Mouse (Mus musculus) right cerebral cortex, postnatal 14 days (tissue): ENCODE measurements around the gene Rnf220.

Experiments
- DNase-seq: peaks from one replicate; pipeline ENCODE4 v3.0.0; 2022

The Rnf220 gene

DNA sequence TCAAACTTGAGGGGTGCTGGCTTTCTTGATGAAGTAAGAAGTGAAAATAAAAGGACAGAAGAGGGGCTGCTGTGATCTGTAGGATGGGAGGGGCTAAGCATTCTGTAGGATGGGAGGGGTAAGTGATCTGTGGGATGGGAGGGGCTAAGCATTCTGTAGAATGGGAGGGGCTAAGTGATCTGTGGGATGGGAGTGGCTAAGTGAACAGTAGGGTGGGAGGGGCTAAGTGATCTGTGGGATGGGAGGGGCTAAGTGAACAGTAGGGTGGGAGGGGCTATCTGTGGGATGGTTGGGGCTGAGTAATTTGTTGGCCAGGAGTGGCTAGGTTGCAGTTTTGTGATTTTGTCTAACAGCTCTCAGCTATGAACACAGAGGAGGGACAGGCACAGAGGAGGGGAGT, 157.1 kb downstream of the Rnf220 start:
- DNase-seq: no peak

DNA sequence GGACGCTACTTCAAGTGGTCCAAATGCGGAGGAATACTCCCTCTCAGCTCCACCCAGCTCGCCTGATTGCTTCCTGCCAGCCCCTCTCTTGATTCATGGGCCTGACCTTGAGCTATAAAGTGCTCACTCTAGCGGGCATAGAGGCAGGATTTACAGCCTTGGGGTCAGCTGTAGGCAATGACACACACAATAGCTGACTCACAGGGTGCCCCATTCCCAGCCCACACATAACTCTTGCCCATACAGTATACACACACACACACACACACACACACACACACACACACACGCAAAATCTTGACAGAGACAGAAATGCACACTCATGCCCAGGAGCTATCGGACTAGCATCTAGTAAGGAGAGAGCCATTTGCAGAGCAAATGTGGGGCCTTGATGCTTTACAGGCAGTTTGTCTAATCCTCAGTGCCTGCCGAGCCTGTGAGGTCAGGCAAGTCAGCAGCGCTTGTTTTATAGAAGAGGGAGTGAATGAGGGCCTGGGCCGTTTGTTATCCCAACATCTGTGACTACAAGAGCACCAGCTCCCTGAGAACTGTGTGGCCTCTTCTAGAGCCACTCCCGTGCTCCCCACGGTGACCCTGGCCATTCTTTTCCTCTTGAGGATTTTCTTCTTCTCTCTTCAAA, 165.9 kb downstream of the Rnf220 start:
- DNase-seq: no peak

DNA sequence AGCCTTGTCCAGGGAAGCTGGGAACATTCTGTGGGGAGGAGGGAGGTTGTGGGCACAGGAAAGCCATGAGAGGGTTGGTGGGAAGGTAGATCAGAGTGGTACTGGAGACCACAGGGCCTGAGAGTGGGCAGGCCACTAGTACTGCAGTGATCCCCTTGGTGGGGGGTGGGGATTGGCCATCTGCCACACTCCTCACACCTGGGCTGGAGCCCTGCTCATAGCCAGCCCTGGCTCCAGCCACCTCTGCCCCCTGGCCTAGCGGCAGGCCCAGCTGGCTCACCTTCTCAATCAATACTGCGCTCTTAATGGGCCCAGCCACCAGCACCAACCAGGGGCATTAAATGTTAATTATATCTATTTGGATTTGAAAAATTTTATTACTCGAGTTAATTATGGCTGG, 166.7 kb downstream of the Rnf220 start:
- no peak for DNase-seq

GRCm38 (mm10) chr4:117326915-117327314, 169.9 kb downstream of the Rnf220 start:
- no peak for DNase-seq

DNA sequence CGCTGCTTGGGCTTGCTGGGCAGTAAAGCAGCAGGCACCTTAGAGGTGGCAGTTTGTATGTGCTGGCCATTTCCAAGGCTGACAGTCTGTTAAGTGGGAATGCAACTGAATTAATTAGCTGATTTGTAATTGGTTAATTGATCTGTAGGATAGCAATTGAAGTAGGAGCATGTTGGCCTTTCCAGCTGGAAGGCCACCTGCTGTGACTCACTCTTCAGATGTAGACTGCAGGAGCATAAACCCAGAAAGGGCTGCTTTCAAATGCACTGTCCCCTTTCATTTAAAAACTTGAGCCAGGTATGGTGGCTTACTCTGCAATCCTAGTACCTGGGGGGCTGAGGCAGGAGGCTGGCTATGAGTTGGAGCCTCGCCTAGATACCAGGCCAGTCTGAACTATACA, 171.8 kb downstream of the Rnf220 start:
- DNase-seq: no peak

- DNase-seq: peak; percentile 66
Observed at GRCm38 (mm10) chr4:117323515-117324344, 173.1 kb downstream of the Rnf220 start.

GRCm38 (mm10) chr4:117321011-117321410, 175.8 kb downstream of the Rnf220 start:
- DNase-seq: no peak

- no peak for DNase-seq
Observed at GRCm38 (mm10) chr4:117318508-117318907, 178.3 kb downstream of the Rnf220 start.

DNA sequence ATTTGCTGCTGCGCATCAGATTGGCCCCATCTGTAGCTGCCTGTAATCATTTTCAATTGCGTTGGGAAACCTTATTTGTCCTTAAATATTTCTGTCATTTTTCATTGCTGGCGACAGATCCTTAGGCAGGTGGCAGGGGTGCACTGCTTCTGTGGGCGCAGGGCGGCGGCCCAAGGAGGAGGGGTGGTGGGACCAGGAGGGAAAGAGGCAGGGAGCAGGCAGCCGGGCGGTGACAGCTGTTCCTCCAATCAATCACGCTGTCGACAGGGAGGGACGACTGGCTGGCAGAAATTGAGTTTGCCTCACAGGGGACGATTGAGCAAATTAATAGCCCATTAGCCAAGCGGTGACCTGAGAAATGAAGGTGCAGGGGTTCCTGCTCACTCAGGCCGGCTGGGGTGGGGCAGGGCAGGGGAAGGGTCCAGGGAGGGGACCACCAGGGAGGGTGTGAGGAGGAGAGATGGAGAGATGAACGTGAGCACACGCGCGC, 179.1 kb downstream of the Rnf220 start:
- no peak for DNase-seq

DNA sequence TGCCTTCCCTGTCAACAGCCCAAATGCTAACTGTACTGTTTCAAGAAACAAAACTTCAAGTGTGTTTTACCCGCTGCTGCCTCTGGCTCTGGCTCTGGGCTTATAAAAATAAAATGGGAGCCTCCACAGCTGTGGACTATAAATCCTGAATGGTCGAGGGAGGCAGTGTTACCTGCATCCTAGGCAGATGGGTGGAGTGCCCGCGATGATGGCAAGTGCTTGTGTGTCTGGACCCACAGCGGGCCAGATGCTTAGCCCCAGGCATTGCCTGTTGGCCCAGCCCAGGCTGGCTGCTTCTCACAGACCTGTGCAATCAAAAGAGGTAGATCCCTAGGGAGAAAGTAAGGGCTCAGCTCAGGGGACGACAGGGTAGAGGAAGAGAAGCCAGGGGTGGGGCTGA, 180.1 kb downstream of the Rnf220 start:
- no peak for DNase-seq

DNA sequence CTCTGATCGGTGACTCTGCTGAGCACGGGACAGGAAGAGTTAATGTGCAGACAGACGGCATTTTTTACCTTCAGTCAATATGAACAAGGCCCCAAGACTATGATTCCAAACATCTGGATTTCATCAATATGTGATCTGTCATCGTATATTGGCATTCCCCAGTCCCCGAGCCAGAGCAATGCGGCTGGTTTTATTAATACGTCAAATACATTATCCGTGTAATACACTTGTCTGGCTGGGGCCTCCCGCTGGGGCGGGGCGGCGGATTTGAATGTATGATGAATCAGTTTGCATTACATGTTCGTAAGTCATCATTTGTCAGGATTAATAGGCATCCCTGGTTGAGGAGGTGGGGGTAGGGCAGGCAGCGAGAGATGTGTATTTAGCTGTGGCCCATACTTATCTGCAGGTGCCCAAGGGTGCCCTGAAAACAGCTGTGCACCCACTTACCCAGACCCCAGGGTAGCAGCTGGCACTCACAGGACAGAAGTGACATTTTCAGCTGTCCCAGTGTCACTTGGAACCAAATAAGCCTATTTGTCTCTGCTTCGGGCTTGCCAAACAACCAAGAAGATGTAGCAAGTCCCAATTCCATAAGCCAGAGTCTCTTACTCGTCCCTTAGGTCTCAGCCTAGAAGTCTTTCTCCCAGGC, 181.9 kb downstream of the Rnf220 start:
- DNase-seq: no peak

DNA sequence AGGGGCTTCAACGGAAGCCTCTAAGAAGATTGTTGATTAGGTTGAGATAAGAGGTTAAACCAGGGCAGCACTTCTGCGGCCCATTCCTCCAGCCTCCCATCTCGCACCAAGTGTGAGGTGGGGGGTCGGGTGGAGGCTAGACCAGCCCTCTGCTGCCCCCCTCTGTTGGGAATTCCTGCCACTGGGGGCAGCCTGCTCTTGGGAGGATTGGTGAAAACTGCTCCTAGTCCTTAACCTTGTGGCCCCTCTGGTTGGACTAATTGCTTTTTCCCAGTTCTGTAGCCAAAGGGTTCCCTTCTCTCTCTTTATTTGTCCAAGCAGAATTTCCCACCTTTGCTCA, 183.8 kb downstream of the Rnf220 start:
- no peak for DNase-seq

- DNase-seq: no peak
Observed at GRCm38 (mm10) chr4:117312416-117313084, 184.3 kb downstream of the Rnf220 start.

DNA sequence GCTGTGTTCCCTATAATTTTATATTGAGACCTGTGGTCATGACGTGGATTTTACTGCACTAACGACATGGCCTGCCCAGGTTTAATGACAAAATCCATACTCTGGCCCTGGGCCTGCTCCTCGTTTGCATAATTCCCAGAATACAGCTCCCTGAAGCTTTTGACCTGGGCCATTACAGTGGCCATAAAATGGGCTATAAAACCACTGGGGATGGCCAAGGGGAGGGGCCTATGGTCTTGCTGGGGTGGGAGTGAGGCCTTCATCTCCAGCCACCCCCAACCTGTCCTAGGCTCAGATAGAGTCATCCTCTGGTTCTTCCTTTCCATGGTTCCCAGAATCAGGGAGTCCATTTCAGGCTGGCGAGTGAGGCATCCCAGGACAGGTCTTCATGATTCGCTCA, 185.0 kb downstream of the Rnf220 start:
- no peak for DNase-seq

DNA sequence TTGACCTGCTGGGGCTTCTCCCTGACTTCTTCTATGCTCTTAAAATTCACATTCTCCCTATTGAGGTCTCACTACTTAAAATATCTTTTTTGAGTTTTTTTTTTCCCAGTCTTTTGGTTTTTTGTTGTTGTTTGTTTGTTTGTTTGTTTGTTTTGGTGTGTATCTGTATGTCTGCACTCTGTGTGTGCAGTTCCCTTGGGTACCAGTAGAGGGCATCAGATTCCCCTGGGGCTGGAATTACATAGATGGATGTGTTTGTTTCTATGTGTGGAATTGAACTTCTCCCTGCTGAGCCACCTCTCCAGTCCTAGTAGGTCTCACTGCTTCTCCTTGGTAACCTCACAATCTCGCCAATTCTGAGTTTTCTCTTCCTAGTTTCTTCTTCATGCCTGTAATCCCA, 187.4 kb downstream of the Rnf220 start:
- DNase-seq: no peak

- DNase-seq: no peak
Observed at GRCm38 (mm10) chr4:117307270-117307669, 189.6 kb downstream of the Rnf220 start.

DNA sequence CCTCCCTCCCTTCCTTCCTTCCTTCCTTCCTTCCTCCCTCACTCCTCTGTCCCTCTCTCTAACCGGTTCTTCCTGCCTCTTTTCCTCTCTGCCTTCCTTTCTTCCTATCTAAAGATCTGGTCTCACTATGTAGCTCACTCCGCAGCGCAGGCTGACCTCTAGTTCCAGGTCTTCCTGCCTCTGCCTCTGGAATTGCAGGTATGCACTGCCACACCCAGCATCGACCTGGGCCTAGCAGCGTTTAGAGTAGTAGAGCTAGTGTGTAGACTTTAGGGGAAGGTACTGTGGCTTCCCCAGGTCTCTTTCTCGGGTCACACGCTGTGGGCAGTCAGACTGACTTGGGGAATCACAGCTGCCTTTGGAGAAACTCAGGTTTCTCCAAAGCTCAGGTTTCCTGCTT, 191.4 kb downstream of the Rnf220 start:
- DNase-seq: no peak

DNA sequence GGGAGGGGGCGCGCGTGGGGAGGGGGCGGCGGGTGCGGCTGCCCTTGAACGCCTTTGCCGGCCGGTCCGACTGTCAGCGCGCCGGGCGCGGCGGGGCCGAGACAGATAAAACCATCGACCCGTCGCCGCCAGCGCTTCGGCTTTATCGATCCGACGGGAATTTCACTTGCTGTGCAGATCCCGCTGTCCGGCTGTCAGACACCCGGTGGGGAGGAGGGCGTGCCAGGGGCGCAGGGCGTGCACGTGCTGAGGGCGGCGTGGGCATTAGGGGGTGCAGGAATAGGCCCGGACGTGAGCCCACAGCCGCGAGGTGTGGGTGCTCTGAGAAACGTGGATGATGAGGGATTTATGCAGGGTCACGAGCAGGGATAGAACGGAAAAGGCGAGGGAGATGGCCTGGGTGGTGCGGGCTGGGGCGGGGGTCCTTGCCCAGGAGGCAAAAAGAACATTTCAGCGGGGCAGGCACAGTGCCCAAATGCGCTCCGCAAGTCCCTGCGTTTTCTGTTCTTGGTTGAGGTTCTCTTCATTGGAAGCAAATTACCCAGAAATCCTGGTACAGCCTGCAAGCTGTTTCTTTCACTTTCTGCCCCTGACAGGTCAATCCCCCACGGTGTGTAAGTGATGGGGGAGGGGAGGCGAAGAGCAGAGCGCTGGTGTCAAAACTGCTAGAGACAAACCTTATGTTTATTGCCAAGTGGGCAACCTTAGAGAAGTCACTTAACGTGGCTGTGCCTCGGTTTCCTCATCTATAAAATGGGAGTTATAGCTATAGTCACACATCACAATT, 192.4 kb downstream of the Rnf220 start:
- no peak for DNase-seq

DNA sequence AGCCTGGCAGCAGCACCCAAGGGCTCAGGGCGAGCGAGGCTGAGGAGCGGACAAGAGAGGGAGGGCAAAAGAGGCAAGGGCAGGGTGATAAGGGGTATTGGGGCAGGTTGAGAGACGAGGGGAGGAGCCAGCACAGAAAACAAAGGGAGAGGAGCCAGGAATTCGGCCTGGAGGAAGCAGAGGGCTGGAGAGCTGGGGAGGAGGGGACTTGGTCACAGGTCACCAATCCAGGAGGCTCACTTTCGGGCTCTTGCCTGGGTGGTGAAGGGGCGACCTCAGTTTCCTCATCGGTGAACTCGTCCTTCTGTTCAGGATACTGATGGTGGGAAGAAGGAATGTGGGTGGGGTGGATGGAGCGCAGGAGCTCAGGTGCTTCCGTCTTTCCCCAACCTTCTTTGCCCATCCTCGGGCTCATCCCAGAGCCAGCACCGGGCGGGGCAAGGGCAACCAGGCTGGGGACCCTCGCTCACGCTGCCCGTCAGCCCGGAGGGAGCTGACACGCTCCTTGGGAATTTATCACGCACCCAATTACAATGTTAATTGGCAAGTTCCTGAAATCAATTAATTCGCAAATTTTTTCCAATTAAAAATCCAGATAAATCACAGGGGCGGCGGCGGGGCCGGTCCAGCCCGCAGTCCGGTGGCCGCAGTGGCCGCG, 193.1 kb downstream of the Rnf220 start:
- DNase-seq: no peak

DNA sequence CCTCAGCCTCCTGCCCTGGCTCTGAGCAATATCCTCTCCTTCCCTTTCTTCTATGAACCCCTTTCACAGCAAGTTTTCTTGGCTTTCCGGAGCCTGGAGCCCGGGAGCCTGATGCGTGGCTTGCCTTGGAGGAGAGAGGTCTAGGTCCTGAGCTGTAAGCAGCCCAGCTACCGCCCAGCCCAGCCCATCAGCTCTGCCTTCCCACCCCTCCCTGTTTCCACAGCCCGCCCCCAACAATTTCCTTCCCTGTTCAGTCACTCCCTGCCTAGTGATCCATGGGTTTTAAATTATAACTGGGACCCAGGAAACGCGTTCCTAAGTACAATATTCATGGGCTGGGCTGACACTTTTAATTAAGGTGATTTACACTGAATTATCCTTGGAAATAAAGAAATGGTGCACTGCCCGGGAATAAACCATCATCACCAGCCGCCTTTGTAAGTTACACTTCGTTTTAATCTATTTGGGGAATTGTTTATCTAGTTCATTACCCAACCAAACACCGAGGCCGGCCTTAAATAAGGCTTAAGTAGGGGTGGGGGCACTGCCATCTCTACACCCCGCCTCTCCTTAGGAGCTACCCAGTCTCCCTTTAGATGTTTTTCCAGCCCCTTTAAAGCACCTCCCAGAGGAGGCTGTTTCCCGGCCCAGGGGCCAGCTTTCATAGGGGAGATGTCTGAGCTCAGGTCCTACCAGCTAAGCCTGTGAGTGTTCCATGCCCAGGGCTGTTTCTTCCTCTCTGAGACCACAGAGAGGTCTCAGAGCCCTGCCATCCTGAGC, 194.6 kb downstream of the Rnf220 start:
- DNase-seq: no peak

GRCm38 (mm10) chr4:117299921-117300320, 196.9 kb downstream of the Rnf220 start:
- DNase-seq: no peak
